Mouse (Mus musculus) heart, postnatal 0 days (tissue): ENCODE measurements around the gene Cd8a.

ENCODE experiments used
- CTCF ChIP-seq: IDR thresholded peaks from 2 replicates; pipeline ENCODE4 v1.5.1; 2016; ENCODE audit warnings: antibody characterized with exemption, control low read depth, low read depth
- EP300 ChIP-seq: IDR thresholded peaks from 2 replicates; pipeline ENCODE4 v1.6.1; 2016; ENCODE audit warnings: antibody characterized with exemption, low read depth

DNA sequence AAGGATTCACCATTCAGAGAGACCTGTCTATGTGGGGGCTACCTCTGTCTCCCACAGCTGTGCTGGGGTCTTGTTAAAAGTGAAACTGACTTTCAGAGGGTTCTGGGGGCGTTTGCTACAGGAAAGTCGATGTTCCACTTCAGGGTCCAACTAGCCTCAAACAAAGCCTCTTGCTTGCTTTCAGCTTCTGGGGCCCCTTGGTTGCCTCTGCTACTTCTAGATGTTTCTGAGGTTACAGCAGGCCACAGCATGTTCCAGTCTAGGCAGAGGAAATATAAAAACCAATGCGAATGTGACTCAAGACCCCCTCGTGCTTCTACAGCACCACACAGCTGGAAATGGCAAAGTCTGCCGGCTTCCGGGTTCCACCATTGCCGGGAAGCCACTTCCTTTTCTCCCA lies 15.7 kb upstream of the Cd8a start:
- TF ChIP-seq EP300 (no peak), CTCF (no peak)
